Mouse (Mus musculus) stomach, embryonic 15.5 days (tissue): ENCODE results near the gene Wdr19. TPM values are rescaled to one million over a fixed set of nuclear protein-coding genes. Genes with fewer than 3 reads are reported as not detected.
A peak's percentile ranks its signal among the peaks of the same experiment; 100 is the strongest.
"Not testable (repeated sequence)": the region's sequence is repeated elsewhere in the genome, so short reads cannot be mapped to it uniquely, and the experiment has no call there.

Experiments
- ATAC-seq: fragments of 200-750 bp; cut with Nextera tagmentation; 2 replicates; pipeline ENCODE4 v1.8.0; 2017; ENCODE audit warnings: low read depth, moderate number of reproducible peaks, moderate TSS enrichment; ENCODE audit not compliant: insufficient read depth, low FRiP score
- H3K27ac ChIP-seq: fragments of 300-500 bp; sonication (generic); 2 replicates; pipeline ENCODE4 v1.5.1; 2015; ENCODE audit warnings: mild to moderate bottlenecking, inconsistent platforms
- H3K27me3 ChIP-seq: fragments of 300-500 bp; sonication (generic); replicated peaks from 2 replicates; pipeline ENCODE4 v1.6.1; 2015; ENCODE audit warnings: inconsistent platforms
- H3K36me3 ChIP-seq: fragments of 300-500 bp; sonication (generic); 2 replicates; pipeline ENCODE4 v1.6.1; 2015; ENCODE audit warnings: inconsistent platforms
- H3K4me1 ChIP-seq: fragments of 300-500 bp; sonication (generic); 2 replicates; pipeline ENCODE4 v1.6.1; 2015; ENCODE audit warnings: inconsistent platforms
- H3K4me2 ChIP-seq: fragments of 300-500 bp; sonication (generic); 2 replicates; pipeline ENCODE4 v1.6.1; 2015; ENCODE audit warnings: mild to moderate bottlenecking, inconsistent platforms
- H3K4me3 ChIP-seq: fragments of 300-500 bp; sonication (generic); replicated peaks from 2 replicates; pipeline ENCODE4 v1.5.1; 2015; ENCODE audit warnings: inconsistent platforms
- H3K9ac ChIP-seq: fragments of 300-500 bp; sonication (generic); 2 replicates; pipeline ENCODE4 v1.6.1; 2015; ENCODE audit warnings: inconsistent platforms
- H3K9me3 ChIP-seq: fragments of 300-500 bp; sonication (generic); 2 replicates; pipeline ENCODE4 v1.6.1; 2016; ENCODE audit warnings: inconsistent platforms
- WGBS: fragments of 180-500 bp; shearing (Covaris S2); methylation state at CpG from one replicate; pipeline ENCODE4 v1.1.7; 2015; 5-methylcytosine and 5-hydroxymethylcytosine counted together
- polyA plus RNA-seq: library from polyadenylated mRNA; unstranded; fragments of >200 nt; fragmentation: Nextera tagmentation; extraction: Ambion mirVana; gene quantifications from 2 replicates; pipeline ENCODE4 v1.2.1, GENCODE M21; 2015

Gene Wdr19
- polyA plus RNA-seq, 1 experiment from 2014 or later: 5.9 TPM

DNA sequence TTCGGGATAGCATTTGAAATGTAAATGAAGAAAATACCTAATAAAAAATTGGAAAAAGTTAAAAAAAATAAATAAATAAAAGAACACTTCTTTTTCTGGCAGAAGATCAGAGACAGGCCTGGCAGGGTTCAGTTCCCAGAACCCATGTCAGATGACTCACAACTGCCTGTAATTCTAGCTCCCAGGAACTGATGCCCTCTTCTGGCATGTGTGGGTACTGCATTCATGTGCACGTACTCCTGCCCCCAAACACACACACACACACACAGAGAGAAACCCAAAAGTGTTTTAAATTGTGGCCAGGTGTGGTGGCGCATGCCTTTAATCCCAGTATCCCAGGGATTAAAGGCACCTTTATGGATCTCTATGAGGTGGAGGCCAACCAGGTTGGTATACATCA is 84.7 kb downstream of the Wdr19 start:
- no peaks in the 10 kb centered on the region for H3K9me3 ChIP-seq
- H3K27me3 ChIP-seq: no peaks in the 10 kb centered on the region
- H3K4me3 ChIP-seq: no peak overlapping the region
- 99% methylated on average over 3 of the region's 3 CpGs for WGBS
- H3K27ac ChIP-seq: no peak overlapping the region
- H3K36me3 ChIP-seq: peaks cover 22% of the 10 kb centered on the region
- no peak overlapping the region for H3K9ac ChIP-seq
- no peak for ATAC-seq
- H3K4me1 ChIP-seq: no peaks in the 10 kb centered on the region
- no peak overlapping the region for H3K4me2 ChIP-seq

DNA sequence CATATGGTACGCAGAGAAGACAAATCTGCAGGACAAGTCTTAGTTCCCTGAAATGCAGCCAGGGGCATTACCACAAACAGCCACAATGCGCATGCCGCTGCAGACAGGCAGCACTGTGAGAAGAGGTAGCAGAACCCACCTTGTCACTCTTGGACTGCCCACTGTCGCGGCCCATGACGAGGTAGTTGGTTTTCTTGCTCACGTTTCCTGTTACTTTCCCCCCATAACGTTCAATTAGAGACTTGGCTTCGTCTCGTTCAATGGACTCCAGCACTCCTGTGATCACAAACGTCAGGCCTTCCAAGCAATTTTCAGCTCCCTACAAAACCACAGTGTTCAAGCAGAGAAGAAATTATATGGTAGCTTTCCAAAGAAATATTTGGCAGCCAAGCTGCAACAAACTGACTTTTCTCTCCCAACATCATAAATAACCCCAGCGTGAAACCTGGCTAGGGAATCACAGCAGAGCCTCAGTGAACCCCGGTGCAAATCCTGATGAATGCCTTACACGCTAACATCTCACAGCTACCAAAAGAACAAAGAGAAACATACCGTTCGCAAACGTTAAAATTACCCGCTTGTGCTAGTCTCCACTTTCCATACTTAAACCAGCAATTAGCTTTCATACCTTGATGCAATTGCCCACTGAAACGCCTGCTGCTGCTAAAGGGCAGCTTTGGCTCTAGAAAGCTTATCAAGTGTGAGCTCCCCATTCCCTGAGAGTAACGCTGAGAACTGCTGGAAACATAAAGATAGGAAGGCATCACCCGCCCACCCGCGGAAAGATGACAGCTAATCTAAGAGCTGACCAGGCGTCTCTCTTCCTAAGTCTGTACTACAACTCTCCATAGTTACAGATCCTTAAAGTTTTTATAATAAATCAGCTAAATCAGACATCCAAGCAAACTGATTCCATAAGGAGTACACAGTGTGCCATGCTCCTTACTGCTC is 88.5 kb downstream of the Wdr19 start:
- Histone ChIP-seq H3K4me1 (no peaks in the 10 kb centered on the region), H3K9me3 (no peaks in the 10 kb centered on the region), H3K4me2 (no peak overlapping the region), H3K9ac (no peak overlapping the region), H3K36me3 (peaks cover 29% of the 10 kb centered on the region), H3K27ac (no peak overlapping the region), H3K4me3 (no peak overlapping the region), H3K27me3 (no peaks in the 10 kb centered on the region)
- 89% methylated on average over 24 of the region's 24 CpGs for WGBS
- no peak for ATAC-seq

DNA sequence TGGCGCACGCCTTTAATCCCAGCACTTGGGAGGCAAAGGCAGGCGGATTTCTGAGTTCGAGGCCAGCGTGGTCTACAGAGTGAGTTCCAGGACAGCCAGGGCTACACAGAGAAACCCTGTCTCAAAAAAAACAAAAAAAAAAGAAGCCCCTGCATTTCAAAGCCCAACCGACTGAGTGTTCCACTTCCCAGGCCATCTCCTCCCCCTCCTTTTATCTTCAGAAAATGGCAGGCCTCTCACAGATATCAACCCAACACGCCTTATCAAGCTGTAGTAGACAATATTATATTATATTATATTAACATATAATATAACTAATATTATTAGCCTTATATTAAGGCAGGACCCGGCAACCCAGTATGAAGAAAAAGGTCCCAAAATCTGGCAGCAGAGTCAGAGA is 89.5 kb downstream of the Wdr19 start:
- H3K4me3 ChIP-seq, H3K27me3 ChIP-seq, H3K4me1 ChIP-seq, H3K4me2 ChIP-seq, ATAC-seq, H3K9ac ChIP-seq, H3K27ac ChIP-seq, H3K9me3 ChIP-seq: not testable (repeated sequence)
- peaks cover 29% of the 10 kb centered on the region for H3K36me3 ChIP-seq
- WGBS: 87% methylated on average over 8 of the region's 8 CpGs

DNA sequence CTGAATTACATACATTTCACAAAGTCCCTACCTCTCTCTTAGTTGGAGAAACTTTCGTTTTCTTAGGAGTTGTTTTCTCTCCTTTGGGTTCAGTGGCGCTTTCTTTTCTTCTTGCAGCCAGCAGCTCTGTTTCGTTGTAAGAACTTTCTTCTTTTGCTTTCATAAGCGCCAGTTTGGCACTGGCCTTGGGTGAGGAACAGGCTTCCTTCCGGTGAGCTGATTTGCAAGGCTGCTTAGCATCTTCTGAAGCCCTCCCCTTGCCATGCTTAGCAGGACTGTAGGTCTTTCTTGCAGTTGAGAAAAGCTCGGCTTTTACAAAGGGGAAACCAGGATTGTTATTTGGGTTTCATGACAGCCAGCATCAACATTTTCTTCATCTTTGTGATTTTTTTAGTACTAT is 94.1 kb downstream of the Wdr19 start:
- 85% methylated on average over 6 of the region's 6 CpGs for WGBS
- no peak for ATAC-seq
- H3K36me3 ChIP-seq: peaks cover 19% of the 10 kb centered on the region

DNA sequence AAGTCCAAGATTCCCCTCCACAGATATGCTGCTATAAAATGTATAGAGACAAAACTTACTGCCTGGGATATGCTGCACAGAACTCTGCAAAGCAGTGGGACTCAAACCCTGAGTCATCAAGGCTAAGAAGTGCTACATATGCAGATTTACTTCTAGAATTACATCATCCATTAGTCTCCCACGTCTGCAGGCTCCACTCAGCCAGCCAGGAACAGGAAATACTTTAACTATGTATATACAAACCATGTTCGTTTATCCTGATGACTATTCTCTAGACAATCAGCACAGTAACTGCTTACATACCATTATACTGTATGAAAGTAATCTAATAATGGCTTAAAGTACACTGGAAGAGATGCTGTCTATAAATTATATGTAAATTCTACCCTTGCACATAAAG is 94.8 kb downstream of the Wdr19 start:
- Histone ChIP-seq H3K9ac (no peak overlapping the region), H3K27ac (peak overlapping the region; percentile 40; the same call in 1 of the 2 replicates), H3K36me3 (peaks cover 24% of the 10 kb centered on the region), H3K4me3 (no peak overlapping the region), H3K27me3 (no peaks in the 10 kb centered on the region), H3K4me1 (no peaks in the 10 kb centered on the region), H3K9me3 (no peaks in the 10 kb centered on the region), H3K4me2 (no peak overlapping the region)
- ATAC-seq: peak; percentile 18; the same call in 1 of the 2 replicates
- WGBS: 15% methylated on average over 2 of the region's 2 CpGs

More for the DNA sequence above, 94.1 kb downstream of the Wdr19 start:
- Histone ChIP-seq H3K4me3 (no peak overlapping the region), H3K27me3 (no peaks in the 10 kb centered on the region), H3K27ac (no peak overlapping the region), H3K9me3 (no peaks in the 10 kb centered on the region), H3K4me1 (no peaks in the 10 kb centered on the region), H3K4me2 (no peak overlapping the region), H3K9ac (no peak overlapping the region)

DNA sequence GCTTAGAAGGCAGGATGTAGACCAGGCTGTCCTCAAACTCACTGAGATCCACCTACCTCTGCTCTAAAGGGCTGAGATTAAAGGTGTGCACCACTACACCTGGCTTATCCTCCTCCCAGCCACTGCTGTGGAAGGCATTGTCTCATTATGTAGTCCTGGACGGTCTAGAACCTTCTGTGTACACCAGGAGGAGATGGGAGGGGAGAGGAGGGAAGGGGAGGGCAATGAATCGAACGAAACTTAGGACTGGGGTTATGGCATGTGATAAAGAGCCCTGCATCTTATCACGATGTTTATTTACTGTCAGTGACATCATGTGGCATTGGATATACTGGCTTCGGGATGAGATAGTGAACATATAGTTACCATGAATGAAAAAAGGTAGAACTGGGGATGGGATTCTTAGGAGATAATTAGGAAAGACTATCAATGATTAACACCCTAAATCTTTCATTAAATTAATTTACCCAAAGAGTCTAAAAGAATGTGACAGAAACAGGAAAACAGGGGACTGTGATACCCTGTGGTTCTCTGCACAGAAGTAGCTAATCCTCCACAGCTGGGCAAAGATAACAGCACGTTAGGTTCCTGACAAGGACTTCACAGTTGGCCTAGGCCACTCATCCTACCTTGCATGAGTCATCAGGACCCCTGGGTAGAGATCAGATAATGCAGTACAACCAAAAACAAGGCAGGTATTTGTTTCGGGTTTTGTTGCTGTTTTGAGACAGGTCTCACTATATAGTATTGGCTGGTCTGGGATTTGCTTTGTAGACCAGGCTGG is 98.9 kb downstream of the Wdr19 start:
- Histone ChIP-seq H3K36me3 (peaks cover 17% of the 10 kb centered on the region), H3K27me3 (no peaks in the 10 kb centered on the region), H3K9me3 (no peaks in the 10 kb centered on the region), H3K4me1 (no peaks in the 10 kb centered on the region), H3K4me2 (no peak overlapping the region), H3K4me3 (no peak overlapping the region), H3K9ac (no peak overlapping the region), H3K27ac (no peak overlapping the region)
- no peak for ATAC-seq
- 67% methylated on average over 7 of the region's 7 CpGs for WGBS

DNA sequence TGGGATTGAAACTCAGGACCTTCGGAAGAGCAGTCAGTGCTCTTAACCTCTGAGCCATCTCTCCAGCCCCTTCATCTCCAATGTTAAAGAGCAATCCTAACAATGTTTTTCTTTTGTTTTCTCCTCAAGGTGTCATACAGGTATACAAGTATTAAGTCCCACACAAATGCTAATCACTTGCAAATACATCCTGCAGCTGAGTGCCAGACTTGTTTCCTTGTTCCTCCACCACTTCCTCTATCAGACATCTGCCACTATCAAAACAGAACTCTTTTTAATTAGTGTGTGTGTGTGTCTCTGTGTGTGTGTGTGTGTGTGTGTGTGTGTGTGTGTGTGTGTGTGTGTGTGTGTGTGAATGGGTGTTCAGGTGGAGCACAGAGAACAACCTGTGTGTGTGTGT is 100.1 kb downstream of the Wdr19 start:
- not testable (repeated sequence) for ATAC-seq, H3K4me2 ChIP-seq, H3K4me3 ChIP-seq, H3K9ac ChIP-seq, H3K9me3 ChIP-seq, H3K27me3 ChIP-seq, H3K27ac ChIP-seq, H3K4me1 ChIP-seq
- 88% methylated on average over 1 of the region's 1 CpGs for WGBS
- H3K36me3 ChIP-seq: peaks cover 18% of the 10 kb centered on the region

DNA sequence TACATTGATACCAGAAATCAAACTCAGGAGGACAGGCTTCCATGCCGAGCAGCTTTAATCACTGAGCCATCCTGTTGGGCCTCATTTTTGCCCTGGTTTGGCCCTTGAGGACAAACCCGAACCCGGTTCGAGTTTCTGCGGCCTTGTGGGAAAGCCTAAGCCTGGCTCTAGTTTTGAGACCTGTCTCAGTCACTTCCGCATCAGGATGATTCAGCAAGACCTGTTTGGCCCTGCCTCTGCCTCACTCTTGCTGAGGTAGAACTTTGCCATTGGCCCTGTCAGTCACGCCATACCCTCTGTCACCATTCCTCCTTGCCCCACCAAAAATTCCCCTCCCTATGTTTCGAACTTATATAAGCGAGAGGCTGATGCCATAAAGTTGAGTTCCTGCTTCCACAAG is 100.6 kb downstream of the Wdr19 start:
- H3K4me1 ChIP-seq: no peaks in the 10 kb centered on the region
- ATAC-seq: no peak
- no peak overlapping the region for H3K4me2 ChIP-seq
- H3K27ac ChIP-seq: no peak overlapping the region
- WGBS: 89% methylated on average over 9 of the region's 9 CpGs
- H3K9me3 ChIP-seq: no peaks in the 10 kb centered on the region
- H3K27me3 ChIP-seq: no peaks in the 10 kb centered on the region
- no peak overlapping the region for H3K4me3 ChIP-seq
- no peak overlapping the region for H3K9ac ChIP-seq
- H3K36me3 ChIP-seq: peaks cover 15% of the 10 kb centered on the region

DNA sequence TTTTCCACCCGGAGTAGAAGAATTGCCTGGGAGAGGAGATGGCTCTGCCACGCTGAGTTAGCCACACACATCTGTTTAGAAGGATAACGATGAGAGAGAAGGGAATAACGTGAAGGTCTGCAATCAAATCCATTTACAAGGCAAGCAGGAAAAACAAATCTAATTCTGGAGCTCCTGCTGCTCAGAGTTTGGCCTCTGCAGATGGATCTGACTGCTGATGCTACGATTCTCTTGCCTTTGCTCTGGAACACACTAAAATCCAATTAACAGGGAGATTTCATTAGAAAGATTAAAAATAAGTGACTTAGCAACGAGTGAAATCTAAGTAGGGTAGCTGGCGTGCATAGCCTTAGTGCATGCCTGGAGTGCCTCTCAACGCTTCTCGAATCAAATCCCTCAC is 106.0 kb downstream of the Wdr19 start:
- Histone ChIP-seq H3K9me3 (no peaks in the 10 kb centered on the region), H3K4me3 (no peak overlapping the region), H3K4me2 (no peak overlapping the region), H3K9ac (no peak overlapping the region), H3K27me3 (no peaks in the 10 kb centered on the region), H3K36me3 (peaks cover 13% of the 10 kb centered on the region), H3K27ac (no peak overlapping the region), H3K4me1 (no peaks in the 10 kb centered on the region)
- ATAC-seq: no peak
- 83% methylated on average over 9 of the region's 9 CpGs for WGBS

DNA sequence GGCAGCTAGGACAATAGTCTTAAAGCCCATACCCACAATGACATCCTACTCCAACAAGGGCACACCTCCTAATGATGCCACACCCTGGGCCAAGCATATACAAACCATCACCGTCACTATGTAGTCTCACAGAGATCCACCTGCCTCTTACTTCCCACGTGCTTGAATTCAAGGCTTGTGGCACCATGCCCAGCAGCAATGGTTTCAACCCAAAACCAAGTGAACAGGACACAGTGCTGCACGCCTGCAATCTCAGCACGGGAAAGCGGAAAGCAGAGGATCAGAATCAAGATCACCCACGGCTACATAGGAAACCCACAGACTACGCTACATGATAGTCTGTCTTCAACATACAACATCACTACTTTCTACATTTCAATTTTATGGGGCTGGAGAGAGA is 108.7 kb downstream of the Wdr19 start:
- no peaks in the 10 kb centered on the region for H3K9me3 ChIP-seq
- H3K36me3 ChIP-seq: peaks cover 13% of the 10 kb centered on the region
- no peak overlapping the region for H3K9ac ChIP-seq
- H3K4me1 ChIP-seq: no peaks in the 10 kb centered on the region
- no peak overlapping the region for H3K4me2 ChIP-seq
- H3K27me3 ChIP-seq: no peaks in the 10 kb centered on the region
- WGBS: 93% methylated on average over 7 of the region's 7 CpGs
- no peak for ATAC-seq
- H3K27ac ChIP-seq: no peak overlapping the region
- H3K4me3 ChIP-seq: no peak overlapping the region

DNA sequence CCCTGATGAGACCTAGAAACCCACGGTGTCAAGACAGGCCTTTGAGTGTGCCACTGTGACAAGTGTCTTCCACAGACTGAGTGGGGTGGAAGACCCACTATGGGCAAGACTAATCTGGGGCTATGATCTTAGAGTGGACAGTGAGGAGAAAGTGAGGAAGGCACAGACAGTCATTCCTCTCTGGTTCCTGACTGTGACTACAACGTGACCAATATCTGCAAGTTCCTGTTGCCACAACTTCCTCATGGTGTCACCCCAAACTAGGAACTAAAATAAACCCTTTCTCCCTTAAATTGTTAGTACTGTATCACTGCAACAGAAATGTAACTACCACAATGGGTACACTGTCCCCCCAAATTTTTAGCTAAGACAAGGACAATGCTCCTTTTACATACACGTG is 109.4 kb downstream of the Wdr19 start:
- no peaks in the 10 kb centered on the region for H3K27me3 ChIP-seq
- no peak overlapping the region for H3K9ac ChIP-seq
- no peak for ATAC-seq
- WGBS: 96% methylated on average over 3 of the region's 3 CpGs
- H3K36me3 ChIP-seq: peaks cover 13% of the 10 kb centered on the region
- H3K9me3 ChIP-seq: no peaks in the 10 kb centered on the region
- no peak overlapping the region for H3K27ac ChIP-seq
- H3K4me2 ChIP-seq: no peak overlapping the region
- H3K4me3 ChIP-seq: no peak overlapping the region
- no peaks in the 10 kb centered on the region for H3K4me1 ChIP-seq
